Mouse (Mus musculus): ENCODE data around the gene Pcsk6. TPM values are rescaled to one million over a fixed set of nuclear protein-coding genes. Genes with fewer than 3 reads are reported as not detected.

Gene Pcsk6
- total RNA-seq, 1 experiment = 62.6 TPM

GRCm38 (mm10) chr7:65940988-65941387, 79.5 kb downstream of the Pcsk6 start:
- Histone ChIP-seq H3K4me3 (ENCODE audit: insufficient read depth in 1 of 2, low read depth in 1 of 2, low read length in 2 of 2, poor library complexity in 1 of 2, severe bottlenecking in 1 of 2) (no peak overlapping the region), H3K9ac (ENCODE audit: insufficient read depth, low read depth, low read length, poor library complexity, severe bottlenecking) (no peak overlapping the region), H3K9me3 (ENCODE audit: control insufficient read depth, insufficient read depth, low read depth, low read length) (no peaks in the 10 kb centered on the region), H3K36me3 (ENCODE audit: control insufficient read depth, insufficient read depth, low read length, poor library complexity, severe bottlenecking) (no peaks in the 10 kb centered on the region; the same call in 1 of the 2 replicates), H3K4me1 (ENCODE audit: control insufficient read depth in 2 of 2, insufficient read depth in 2 of 2, low read length in 2 of 2, poor library complexity in 1 of 2) (no peaks in the 10 kb centered on the region; a peak in 2 of 4 replicates), H3K27ac (ENCODE audit: insufficient read depth, low read depth, low read length, poor library complexity, severe bottlenecking) (no peak overlapping the region)
- in situ Hi-C loops (cut with MboI; ENCODE audit: low sequenced_read_pairs in 2 of 2, unreplicated experiment in 2 of 2) = no loop called here
- DNase-seq (ENCODE audit: low read depth, low spot score) = no peak
- no peak for TF ChIP-seq ZNF384 (IDR thresholded peaks at IDR 0.05; ENCODE audit: low read depth, low read length)
- no peak for TF ChIP-seq MAFK (IDR thresholded peaks at IDR 0.05; ENCODE audit: insufficient read depth, low read depth, low read length)
- no peak for TF ChIP-seq CHD2 (IDR thresholded peaks at IDR 0.05; ENCODE audit: low read depth, low read length)
- no peak for TF ChIP-seq ZC3H11A (IDR thresholded peaks at IDR 0.05; ENCODE audit: borderline replicate concordance, low read depth, low read length)
- TF ChIP-seq HCFC1 (IDR thresholded peaks at IDR 0.05; ENCODE audit: borderline replicate concordance, insufficient read depth, low read length) = no peak

GRCm38 (mm10) chr7:65945342-65945993, 83.9 kb downstream of the Pcsk6 start:
- TF ChIP-seq HCFC1 (IDR thresholded peaks at IDR 0.05; ENCODE audit: borderline replicate concordance, insufficient read depth, low read length) (no peak), ZC3H11A (IDR thresholded peaks at IDR 0.05; ENCODE audit: borderline replicate concordance, low read depth, low read length) (no peak), ZNF384 (IDR thresholded peaks at IDR 0.05; ENCODE audit: low read depth, low read length) (no peak), CHD2 (IDR thresholded peaks at IDR 0.05; ENCODE audit: low read depth, low read length) (no peak), MAFK (IDR thresholded peaks at IDR 0.05; ENCODE audit: insufficient read depth, low read depth, low read length) (no peak)

GRCm38 (mm10) chr7:65946397-65946796, 84.9 kb downstream of the Pcsk6 start:
- no peak for DNase-seq (ENCODE audit: low read depth, low spot score)
- Histone ChIP-seq H3K36me3 (ENCODE audit: control insufficient read depth, insufficient read depth, low read length, poor library complexity, severe bottlenecking) (no peaks in the 10 kb centered on the region; the same call in 1 of the 2 replicates), H3K4me3 (ENCODE audit: insufficient read depth in 1 of 2, low read depth in 1 of 2, low read length in 2 of 2, poor library complexity in 1 of 2, severe bottlenecking in 1 of 2) (no peak overlapping the region), H3K9me3 (ENCODE audit: control insufficient read depth, insufficient read depth, low read depth, low read length) (no peaks in the 10 kb centered on the region), H3K27ac (ENCODE audit: insufficient read depth, low read depth, low read length, poor library complexity, severe bottlenecking) (no peak overlapping the region), H3K4me1 (ENCODE audit: control insufficient read depth in 2 of 2, insufficient read depth in 2 of 2, low read length in 2 of 2, poor library complexity in 1 of 2) (no peaks in the 10 kb centered on the region; a peak in 1 of 4 replicates), H3K9ac (ENCODE audit: insufficient read depth, low read depth, low read length, poor library complexity, severe bottlenecking) (no peak overlapping the region)
- in situ Hi-C loops (cut with MboI; ENCODE audit: low sequenced_read_pairs in 2 of 2, unreplicated experiment in 2 of 2) = no loop called here
- TF ChIP-seq ZC3H11A (IDR thresholded peaks at IDR 0.05; ENCODE audit: borderline replicate concordance, low read depth, low read length) (no peak), MAFK (IDR thresholded peaks at IDR 0.05; ENCODE audit: insufficient read depth, low read depth, low read length) (no peak), ZNF384 (IDR thresholded peaks at IDR 0.05; ENCODE audit: low read depth, low read length) (no peak), CHD2 (IDR thresholded peaks at IDR 0.05; ENCODE audit: low read depth, low read length) (no peak), HCFC1 (IDR thresholded peaks at IDR 0.05; ENCODE audit: borderline replicate concordance, insufficient read depth, low read length) (no peak)

More at GRCm38 (mm10) chr7:65945342-65945993, 83.9 kb downstream of the Pcsk6 start:
- H3K9me3 ChIP-seq (ENCODE audit: control insufficient read depth, insufficient read depth, low read depth, low read length) = no peaks in the 10 kb centered on the region
- no peak overlapping the region for H3K4me3 ChIP-seq (ENCODE audit: insufficient read depth in 1 of 2, low read depth in 1 of 2, low read length in 2 of 2, poor library complexity in 1 of 2, severe bottlenecking in 1 of 2)
- no peak overlapping the region for H3K9ac ChIP-seq (ENCODE audit: insufficient read depth, low read depth, low read length, poor library complexity, severe bottlenecking)
- DNase-seq (ENCODE audit: low read depth, low spot score) = no peak
- in situ Hi-C loops (cut with MboI; ENCODE audit: low sequenced_read_pairs in 2 of 2, unreplicated experiment in 2 of 2) = no loop called here
- H3K36me3 ChIP-seq (ENCODE audit: control insufficient read depth, insufficient read depth, low read length, poor library complexity, severe bottlenecking) = no peaks in the 10 kb centered on the region; the same call in 1 of the 2 replicates
- 0 out of 2 replicates have a peak overlapping the region, but pooled peaks have one; percentile 11 for H3K27ac ChIP-seq (ENCODE audit: insufficient read depth, low read depth, low read length, poor library complexity, severe bottlenecking)
- no peaks in the 10 kb centered on the region; a peak in 1 of 4 replicates for H3K4me1 ChIP-seq (ENCODE audit: control insufficient read depth in 2 of 2, insufficient read depth in 2 of 2, low read length in 2 of 2, poor library complexity in 1 of 2)

GRCm38 (mm10) chr7:65948891-65949290, 87.4 kb downstream of the Pcsk6 start:
- Histone ChIP-seq H3K36me3 (ENCODE audit: control insufficient read depth, insufficient read depth, low read length, poor library complexity, severe bottlenecking) (peaks cover 2% of the 10 kb centered on the region; the same call in 1 of the 2 replicates), H3K9ac (ENCODE audit: insufficient read depth, low read depth, low read length, poor library complexity, severe bottlenecking) (no peak overlapping the region), H3K9me3 (ENCODE audit: control insufficient read depth, insufficient read depth, low read depth, low read length) (no peaks in the 10 kb centered on the region), H3K4me3 (ENCODE audit: insufficient read depth in 1 of 2, low read depth in 1 of 2, low read length in 2 of 2, poor library complexity in 1 of 2, severe bottlenecking in 1 of 2) (no peak overlapping the region), H3K4me1 (ENCODE audit: control insufficient read depth in 2 of 2, insufficient read depth in 2 of 2, low read length in 2 of 2, poor library complexity in 1 of 2) (no peaks in the 10 kb centered on the region; a peak in 1 of 4 replicates), H3K27ac (ENCODE audit: insufficient read depth, low read depth, low read length, poor library complexity, severe bottlenecking) (no peak overlapping the region)
- in situ Hi-C loops (cut with MboI; ENCODE audit: low sequenced_read_pairs in 2 of 2, unreplicated experiment in 2 of 2) = no loop called here
- TF ChIP-seq HCFC1 (IDR thresholded peaks at IDR 0.05; ENCODE audit: borderline replicate concordance, insufficient read depth, low read length) (no peak), ZC3H11A (IDR thresholded peaks at IDR 0.05; ENCODE audit: borderline replicate concordance, low read depth, low read length) (no peak), ZNF384 (IDR thresholded peaks at IDR 0.05; ENCODE audit: low read depth, low read length) (no peak), CHD2 (IDR thresholded peaks at IDR 0.05; ENCODE audit: low read depth, low read length) (no peak), MAFK (IDR thresholded peaks at IDR 0.05; ENCODE audit: insufficient read depth, low read depth, low read length) (no peak)
- DNase-seq (ENCODE audit: low read depth, low spot score) = no peak

All from ES-E14 (cell line).